Mouse (Mus musculus) CH12.LX (cell line): ENCODE data around the gene Capza1.

Source experiments
- CHD1 ChIP-seq: IDR thresholded peaks from 2 replicates; pipeline ENCODE4 v1.6.1; 2012; ENCODE audit warnings: low read depth, low read length, improper control_type of control experiment, inconsistent platforms
- CTCF ChIP-seq, 2 experiments: IDR thresholded peaks in 1 of 2; conservative IDR thresholded peaks in 1 of 2; 2 replicates each; pipeline ENCODE4 v1.5.1; 2011 to 2012; ENCODE audit warnings: low read depth in 2 of 2, low read length in 2 of 2, improper control_type of control experiment in 1 of 2, inconsistent platforms in 1 of 2, mild to moderate bottlenecking in 1 of 2, moderate library complexity in 1 of 2
- E2F4 ChIP-seq: IDR thresholded peaks from 2 replicates; pipeline ENCODE4 v1.6.1; 2011; ENCODE audit warnings: low read depth, low read length, improper control_type of control experiment; ENCODE audit not compliant: insufficient replicate concordance
- EP300 ChIP-seq: IDR thresholded peaks from 2 replicates; pipeline ENCODE4 v1.6.1; 2011; ENCODE audit warnings: low read length, improper control_type of control experiment
- GABPA ChIP-seq: IDR thresholded peaks from 2 replicates; pipeline ENCODE4 v1.6.1; 2012; ENCODE audit warnings: low read depth, low read length, improper control_type of control experiment, inconsistent platforms; ENCODE audit not compliant: insufficient replicate concordance
- JUND ChIP-seq: conservative IDR thresholded peaks from 2 replicates; pipeline ENCODE4 v1.6.1; 2011; ENCODE audit warnings: low read depth, low read length, improper control_type of control experiment
- MAX ChIP-seq: IDR thresholded peaks from 2 replicates; pipeline ENCODE4 v1.6.1; 2011; ENCODE audit warnings: low read length, improper control_type of control experiment
- MEF2A ChIP-seq: IDR thresholded peaks from 2 replicates; pipeline ENCODE4 v1.6.1; 2014; ENCODE audit warnings: low read depth, mild to moderate bottlenecking, inconsistent platforms, low read length, improper control_type of control experiment, borderline replicate concordance
- MYC ChIP-seq: IDR thresholded peaks from 2 replicates; pipeline ENCODE4 v1.6.1; 2011; ENCODE audit warnings: low read depth, mild to moderate bottlenecking, improper control_type of control experiment, low read length
- NRF1 ChIP-seq: IDR thresholded peaks from 2 replicates; pipeline ENCODE4 v1.6.1; 2014; ENCODE audit warnings: low read depth, mild to moderate bottlenecking, inconsistent platforms, low read length, improper control_type of control experiment, moderate library complexity
- POLR2A ChIP-seq: IDR thresholded peaks from 2 replicates; pipeline ENCODE4 v1.6.1; 2011; ENCODE audit warnings: low read depth, mild to moderate bottlenecking, improper control_type of control experiment, low read length
- TBP ChIP-seq: conservative IDR thresholded peaks from 2 replicates; pipeline ENCODE4 v1.6.1; 2011; ENCODE audit warnings: low read depth, low read length, improper control_type of control experiment
- ZKSCAN1 ChIP-seq: IDR thresholded peaks from 2 replicates; pipeline ENCODE4 v1.6.1; 2012; ENCODE audit warnings: low read depth, inconsistent platforms, low read length, improper control_type of control experiment, borderline replicate concordance
- ZMIZ1 ChIP-seq: IDR thresholded peaks from 2 replicates; pipeline ENCODE4 v1.6.1; 2012; ENCODE audit warnings: low read depth, mild to moderate bottlenecking, inconsistent platforms, low read length, improper control_type of control experiment

- no peak for TF ChIP-seq CTCF (conservative IDR thresholded peaks at IDR 0.05 in 1 of 2, IDR thresholded peaks at IDR 0.05 in 1 of 2; ENCODE audit: low read depth in 2 of 2, low read length in 2 of 2)
- no peak for TF ChIP-seq POLR2A
- TF ChIP-seq EP300, result no peak
- no peak for TF ChIP-seq GABPA
- TF ChIP-seq E2F4, result no peak
- TF ChIP-seq NRF1, result no peak
- no peak for TF ChIP-seq TBP
- no peak for TF ChIP-seq MYC
- no peak; the same call in 1 of the 2 replicates for TF ChIP-seq MAX
- TF ChIP-seq MEF2A, result no peak
- no peak for TF ChIP-seq CHD1
- no peak for TF ChIP-seq ZKSCAN1
- TF ChIP-seq JUND, result no peak
- no peak for TF ChIP-seq ZMIZ1
Observed at GRCm38 (mm10) chr3:104865341-104865788, 1.1 kb upstream of the Capza1 start.
